Mouse (Mus musculus) heart, embryonic 16.5 days (tissue): Measurements from ENCODE around the gene Hsd17b3. TPM values are rescaled to one million over a fixed set of nuclear protein-coding genes. Genes with fewer than 3 reads are reported as not detected.

Experiments
- ATAC-seq: fragments of 200-750 bp; cut with Nextera tagmentation; replicated peaks from 2 replicates; pipeline ENCODE4 v1.8.0; 2017; ENCODE audit warnings: moderate number of reproducible peaks; ENCODE audit not compliant: insufficient read depth, low FRiP score; ENCODE audit errors: extremely low read depth
- H3K27ac ChIP-seq: fragments of 300-500 bp; sonication (generic); 2 replicates; pipeline ENCODE4 v1.5.1; 2014; ENCODE audit warnings: mild to moderate bottlenecking, low read length, control low read depth, moderate library complexity
- H3K27me3 ChIP-seq: fragments of 300-500 bp; sonication (generic); 2 replicates; pipeline ENCODE4 v1.6.1; 2014; ENCODE audit warnings: low read length, mixed read lengths; ENCODE audit not compliant: control insufficient read depth, insufficient read depth
- H3K36me3 ChIP-seq: fragments of 300-500 bp; sonication (generic); 2 replicates; pipeline ENCODE4 v1.6.1; 2014; ENCODE audit not compliant: control insufficient read depth, insufficient read depth
- H3K4me1 ChIP-seq: fragments of 300-500 bp; sonication (generic); 2 replicates; pipeline ENCODE4 v1.6.1; 2014; ENCODE audit warnings: low read length, mixed read lengths; ENCODE audit not compliant: control insufficient read depth, insufficient read depth
- H3K4me2 ChIP-seq: fragments of 300-500 bp; sonication (generic); 2 replicates; pipeline ENCODE4 v1.6.1; 2014; ENCODE audit warnings: low read depth, mild to moderate bottlenecking, control low read depth, low read length
- H3K4me3 ChIP-seq: fragments of 300-500 bp; sonication (generic); 2 replicates; pipeline ENCODE4 v1.5.1; 2014; ENCODE audit warnings: mild to moderate bottlenecking, control low read depth, low read length
- H3K9ac ChIP-seq: fragments of 300-500 bp; sonication (generic); 2 replicates; pipeline ENCODE4 v1.6.1; 2014; ENCODE audit warnings: low read length, control low read depth
- H3K9me3 ChIP-seq: fragments of 300-500 bp; sonication (generic); replicated peaks from 2 replicates; pipeline ENCODE4 v1.6.1; 2016; ENCODE audit warnings: low read length; ENCODE audit not compliant: control insufficient read depth
- WGBS: fragments of 180-500 bp; shearing (Covaris S2); extraction: QIAGEN DNeasy Blood & Tissue Kit; methylation state at CpG from one replicate; pipeline ENCODE4 v1.1.7; 2014; 5-methylcytosine and 5-hydroxymethylcytosine counted together
- polyA plus RNA-seq: library from polyadenylated mRNA; unstranded; fragments of >200 nt; fragmentation: Nextera tagmentation; extraction: Ambion mirVana; gene quantifications from 2 replicates; pipeline ENCODE4 v1.2.1, GENCODE M21; 2015

Gene Hsd17b3
- polyA plus RNA-seq, 1 experiment from 2014 or later: not detected

GRCm38 (mm10) chr13:64092141-64092540 is 3.1 kb upstream of the Hsd17b3 start:
- Histone ChIP-seq H3K4me3 (no peak overlapping the region), H3K27me3 (no peaks in the 10 kb centered on the region), H3K4me1 (0 out of 2 replicates have a peak, but pooled peaks cover 2% of the 10 kb centered on the region), H3K36me3 (no peaks in the 10 kb centered on the region), H3K4me2 (no peak overlapping the region), H3K27ac (no peak overlapping the region), H3K9me3 (no peaks in the 10 kb centered on the region), H3K9ac (no peak overlapping the region)
- no peak for ATAC-seq
- 67% methylated on average over 3 of the region's 3 CpGs for WGBS

GRCm38 (mm10) chr13:64091006-64091405 is 2.0 kb upstream of the Hsd17b3 start:
- H3K4me2 ChIP-seq: no peak overlapping the region
- no peaks in the 10 kb centered on the region for H3K9me3 ChIP-seq
- no peak overlapping the region for H3K27ac ChIP-seq
- no peaks in the 10 kb centered on the region for H3K36me3 ChIP-seq
- 72% methylated on average over 7 of the region's 7 CpGs for WGBS
- no peak overlapping the region for H3K4me3 ChIP-seq
- no peak for ATAC-seq
- H3K4me1 ChIP-seq: 0 out of 2 replicates have a peak, but pooled peaks cover 2% of the 10 kb centered on the region
- H3K27me3 ChIP-seq: no peaks in the 10 kb centered on the region
- no peak overlapping the region for H3K9ac ChIP-seq

GRCm38 (mm10) chr13:64090278-64090677 is 1.2 kb upstream of the Hsd17b3 start:
- Histone ChIP-seq H3K4me1 (0 out of 2 replicates have a peak, but pooled peaks cover 2% of the 10 kb centered on the region), H3K27me3 (no peaks in the 10 kb centered on the region), H3K36me3 (no peaks in the 10 kb centered on the region), H3K9me3 (no peaks in the 10 kb centered on the region), H3K4me3 (no peak overlapping the region), H3K9ac (no peak overlapping the region), H3K4me2 (no peak overlapping the region), H3K27ac (no peak overlapping the region)
- no peak for ATAC-seq
- 75% methylated on average over 5 of the region's 5 CpGs for WGBS

GRCm38 (mm10) chr13:64088057-64088456 is 973 bp downstream of the Hsd17b3 start:
- 50% methylated on average over 7 of the region's 7 CpGs for WGBS
- no peak overlapping the region for H3K4me3 ChIP-seq
- no peak overlapping the region for H3K4me2 ChIP-seq
- no peak overlapping the region for H3K27ac ChIP-seq
- no peak overlapping the region for H3K9ac ChIP-seq
- no peaks in the 10 kb centered on the region for H3K36me3 ChIP-seq
- H3K9me3 ChIP-seq: no peaks in the 10 kb centered on the region
- no peaks in the 10 kb centered on the region for H3K27me3 ChIP-seq
- H3K4me1 ChIP-seq: 0 out of 2 replicates have a peak, but pooled peaks cover 2% of the 10 kb centered on the region
- no peak for ATAC-seq

- Histone ChIP-seq H3K27me3 (no peaks in the 10 kb centered on the region), H3K4me1 (0 out of 2 replicates have a peak, but pooled peaks cover 2% of the 10 kb centered on the region), H3K9ac (no peak overlapping the region), H3K36me3 (no peaks in the 10 kb centered on the region), H3K27ac (no peak overlapping the region), H3K9me3 (no peaks in the 10 kb centered on the region), H3K4me3 (no peak overlapping the region), H3K4me2 (no peak overlapping the region)
- 87% methylated on average over 5 of the region's 5 CpGs for WGBS
- ATAC-seq: no peak
These were observed 3.0 kb downstream of the Hsd17b3 start for GRCm38 (mm10) chr13:64086036-64086435.

- WGBS: 75% methylated on average over 3 of the region's 3 CpGs
These were observed 5.7 kb downstream of the Hsd17b3 start for GRCm38 (mm10) chr13:64083331-64083730.

GRCm38 (mm10) chr13:64081012-64081919 is 7.8 kb downstream of the Hsd17b3 start:
- Histone ChIP-seq H3K4me3 (no peak overlapping the region), H3K27me3 (no peaks in the 10 kb centered on the region), H3K9me3 (no peaks in the 10 kb centered on the region), H3K4me2 (no peak overlapping the region), H3K36me3 (no peaks in the 10 kb centered on the region), H3K9ac (no peak overlapping the region), H3K4me1 (no peaks in the 10 kb centered on the region), H3K27ac (no peak overlapping the region)
- ATAC-seq: no peak
- 39% methylated on average over 16 of the region's 16 CpGs for WGBS

More at GRCm38 (mm10) chr13:64083331-64083730, 5.7 kb downstream of the Hsd17b3 start:
- H3K9ac ChIP-seq: no peak overlapping the region
- ATAC-seq: no peak
- no peaks in the 10 kb centered on the region for H3K27me3 ChIP-seq
- H3K4me2 ChIP-seq: no peak overlapping the region
- no peaks in the 10 kb centered on the region for H3K36me3 ChIP-seq
- H3K27ac ChIP-seq: no peak overlapping the region
- 0 out of 2 replicates have a peak, but pooled peaks cover 2% of the 10 kb centered on the region for H3K4me1 ChIP-seq
- no peaks in the 10 kb centered on the region for H3K9me3 ChIP-seq
- no peak overlapping the region for H3K4me3 ChIP-seq

- Histone ChIP-seq H3K36me3 (no peaks in the 10 kb centered on the region), H3K9me3 (no peaks in the 10 kb centered on the region), H3K4me1 (no peaks in the 10 kb centered on the region), H3K27ac (no peak overlapping the region), H3K4me3 (no peak overlapping the region), H3K9ac (no peak overlapping the region), H3K4me2 (no peak overlapping the region), H3K27me3 (no peaks in the 10 kb centered on the region)
- 83% methylated on average over 5 of the region's 5 CpGs for WGBS
- ATAC-seq: no peak
These were observed 11.4 kb downstream of the Hsd17b3 start for GRCm38 (mm10) chr13:64077591-64077990.

GRCm38 (mm10) chr13:64076074-64076473 is 13.0 kb downstream of the Hsd17b3 start:
- no peak overlapping the region for H3K9ac ChIP-seq
- H3K4me3 ChIP-seq: no peak overlapping the region
- 78% methylated on average over 4 of the region's 4 CpGs for WGBS
- no peaks in the 10 kb centered on the region for H3K36me3 ChIP-seq
- no peaks in the 10 kb centered on the region for H3K9me3 ChIP-seq
- H3K27ac ChIP-seq: no peak overlapping the region
- H3K27me3 ChIP-seq: no peaks in the 10 kb centered on the region
- no peak for ATAC-seq
- H3K4me2 ChIP-seq: no peak overlapping the region
- no peaks in the 10 kb centered on the region for H3K4me1 ChIP-seq
